Mouse (Mus musculus) olfactory bulb, adult 2 months (tissue): ENCODE measurements around the gene Bin2. TPM values are rescaled to one million over a fixed set of nuclear protein-coding genes. Genes with fewer than 3 reads are reported as not detected.
"Not testable (repeated sequence)": the region's sequence is repeated elsewhere in the genome, so short reads cannot be mapped to it uniquely, and the experiment has no call there.

Experiments used
- H3K27ac ChIP-seq: fragments of 200-500 bp; 2 replicates; pipeline ENCODE4 v1.5.1; 2012; ENCODE audit warnings: low read depth, low read length; ENCODE audit not compliant: insufficient read depth
- H3K4me1 ChIP-seq: fragments of 200-500 bp; 2 replicates; pipeline ENCODE4 v1.6.1; 2012; ENCODE audit warnings: low read length; ENCODE audit not compliant: control insufficient read depth, insufficient read depth
- H3K4me3 ChIP-seq: fragments of 200-500 bp; 2 replicates; pipeline ENCODE4 v1.5.1; 2012; ENCODE audit warnings: mild to moderate bottlenecking, low read depth, low read length, moderate library complexity; ENCODE audit not compliant: insufficient read depth
- CTCF ChIP-seq: fragments of 200-500 bp; IDR thresholded peaks from 2 replicates; pipeline ENCODE4 v1.5.1; 2012; ENCODE audit warnings: low read depth, mild to moderate bottlenecking, low read length, moderate library complexity; ENCODE audit not compliant: insufficient read depth
- POLR2A ChIP-seq: fragments of 200-500 bp; IDR thresholded peaks from 2 replicates; pipeline ENCODE4 v1.6.1; 2012; ENCODE audit warnings: mild to moderate bottlenecking, low read depth, low read length, moderate library complexity; ENCODE audit not compliant: insufficient read depth
- WGBS: fragments of 180-500 bp; shearing (Covaris S2); methylation state at CpG from one replicate; pipeline ENCODE4 v1.1.7; 2018; 5-methylcytosine and 5-hydroxymethylcytosine counted together
- polyA plus RNA-seq: library from polyadenylated mRNA; stranded (reverse); fragments of >200 nt; gene quantifications from 2 replicates; pipeline ENCODE4 v1.2.4, GENCODE M21; 2012; ENCODE audit warnings: low replicate concordance; ENCODE audit not compliant: missing spikeins, insufficient read depth, insufficient read length

Gene Bin2
- polyA plus RNA-seq, 1 experiment, result not detected

GRCm38 (mm10) chr15:100631454-100632170, 37.7 kb downstream of the Bin2 start:
- Histone ChIP-seq H3K4me1 (peaks cover 13% of the 10 kb centered on the region), H3K4me3 (no peak overlapping the region), H3K27ac (no peak overlapping the region)
- 91% methylated on average over 12 of the region's 12 CpGs for WGBS
- no peak for TF ChIP-seq CTCF

GRCm38 (mm10) chr15:100630126-100630525, 39.2 kb downstream of the Bin2 start:
- WGBS, result 88% methylated on average over 3 of the region's 3 CpGs

GRCm38 (mm10) chr15:100628797-100629196, 40.6 kb downstream of the Bin2 start:
- Histone ChIP-seq H3K4me1 (peaks cover 9% of the 10 kb centered on the region), H3K4me3 (no peak overlapping the region), H3K27ac (no peak overlapping the region)
- WGBS, result 62% methylated on average over 7 of the region's 7 CpGs
- TF ChIP-seq CTCF, result no peak
- TF ChIP-seq POLR2A, result no peak

More at GRCm38 (mm10) chr15:100630126-100630525, 39.2 kb downstream of the Bin2 start:
- peaks cover 9% of the 10 kb centered on the region for H3K4me1 ChIP-seq
- no peak for TF ChIP-seq CTCF
- no peak for TF ChIP-seq POLR2A
- no peak overlapping the region for H3K27ac ChIP-seq
- H3K4me3 ChIP-seq, result no peak overlapping the region

- Histone ChIP-seq H3K4me3 (no peak overlapping the region), H3K27ac (no peak overlapping the region), H3K4me1 (peaks cover 9% of the 10 kb centered on the region)
- TF ChIP-seq POLR2A, result no peak
- no peak for TF ChIP-seq CTCF
- WGBS, result 12% methylated on average over 11 of the region's 11 CpGs
These were observed 41.5 kb downstream of the Bin2 start for GRCm38 (mm10) chr15:100627774-100628370.

GRCm38 (mm10) chr15:100627287-100627686, 42.1 kb downstream of the Bin2 start:
- Histone ChIP-seq H3K4me1 (peaks cover 12% of the 10 kb centered on the region), H3K27ac (no peak overlapping the region), H3K4me3 (no peak overlapping the region)
- 23% methylated on average over 10 of the region's 10 CpGs for whole genome bisulfite sequencing
- TF ChIP-seq POLR2A (no peak), CTCF (no peak)

GRCm38 (mm10) chr15:100624435-100624834, 44.9 kb downstream of the Bin2 start:
- peaks cover 21% of the 10 kb centered on the region for H3K4me1 ChIP-seq

GRCm38 (mm10) chr15:100623754-100624153, 45.6 kb downstream of the Bin2 start:
- Histone ChIP-seq H3K4me3 (no peak overlapping the region), H3K4me1 (peaks cover 21% of the 10 kb centered on the region), H3K27ac (no peak overlapping the region)
- 93% methylated on average over 9 of the region's 9 CpGs for WGBS
- TF ChIP-seq CTCF, result no peak
- TF ChIP-seq POLR2A, result no peak

More at GRCm38 (mm10) chr15:100624435-100624834, 44.9 kb downstream of the Bin2 start:
- Histone ChIP-seq H3K27ac (no peak overlapping the region), H3K4me3 (no peak overlapping the region)
- TF ChIP-seq CTCF, result no peak
- TF ChIP-seq POLR2A, result no peak
- 77% methylated on average over 3 of the region's 3 CpGs for WGBS

- whole genome bisulfite sequencing, result 46% methylated on average over 7 of the region's 7 CpGs
These were observed 47.2 kb downstream of the Bin2 start for GRCm38 (mm10) chr15:100622164-100622563.

GRCm38 (mm10) chr15:100621671-100622070, 47.7 kb downstream of the Bin2 start:
- peaks cover 12% of the 10 kb centered on the region for H3K4me1 ChIP-seq
- peak overlapping the region; percentile 85 for H3K27ac ChIP-seq
- not testable (repeated sequence) for H3K4me3 ChIP-seq
- 54% methylated on average over 9 of the region's 9 CpGs for WGBS

More at GRCm38 (mm10) chr15:100622164-100622563, 47.2 kb downstream of the Bin2 start:
- H3K4me1 ChIP-seq, result peaks cover 13% of the 10 kb centered on the region
- no peak overlapping the region for H3K4me3 ChIP-seq
- peak overlapping the region; percentile 85 for H3K27ac ChIP-seq
- TF ChIP-seq CTCF (no peak), POLR2A (no peak)
